Mouse (Mus musculus): ENCODE results near the gene Rasip1.

- peak; percentile 38; the same call in 1 of the 2 replicates for TF ChIP-seq EP300 (IDR thresholded peaks at IDR 0.05)
- TF ChIP-seq CTCF (IDR thresholded peaks at IDR 0.05), result no peak
Observed at GRCm38 (mm10) chr7:45635711-45636688, 8.7 kb downstream of the Rasip1 start.
